Mouse (Mus musculus) mesoderm, embryonic 11.5 days (tissue): Measurements from ENCODE around the gene Tnks2.

ENCODE experiments used
- DNase-seq: peaks from one replicate; pipeline ENCODE4 v3.0.0-alpha.2; 2012; ENCODE audit warnings: low read depth, low spot score

Gene Tnks2

GRCm38 (mm10) chr19:36896791-36897569, 62.9 kb downstream of the Tnks2 start:
- peak; percentile 87 for DNase-seq

DNA sequence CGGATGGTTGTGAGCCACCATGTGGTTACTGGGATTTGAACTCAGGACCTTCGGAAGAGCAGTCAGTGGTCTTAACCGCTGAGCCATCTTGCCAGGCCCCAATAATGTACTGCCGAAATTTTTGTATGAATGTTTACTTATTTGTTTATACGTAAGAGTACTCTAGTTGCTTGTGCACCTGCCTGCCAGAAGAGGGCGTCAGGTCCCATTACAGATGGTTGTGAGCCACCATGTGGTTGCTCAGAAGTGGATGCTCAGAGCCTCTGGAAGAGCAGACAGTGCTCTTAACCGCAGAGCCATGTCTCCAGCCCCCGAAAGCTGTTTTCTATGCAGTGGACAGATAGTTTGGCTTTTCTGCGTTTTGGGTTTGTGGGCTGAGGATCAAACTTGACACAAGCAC, 63.7 kb downstream of the Tnks2 start:
- DNase-seq, result peak; percentile 44

DNA sequence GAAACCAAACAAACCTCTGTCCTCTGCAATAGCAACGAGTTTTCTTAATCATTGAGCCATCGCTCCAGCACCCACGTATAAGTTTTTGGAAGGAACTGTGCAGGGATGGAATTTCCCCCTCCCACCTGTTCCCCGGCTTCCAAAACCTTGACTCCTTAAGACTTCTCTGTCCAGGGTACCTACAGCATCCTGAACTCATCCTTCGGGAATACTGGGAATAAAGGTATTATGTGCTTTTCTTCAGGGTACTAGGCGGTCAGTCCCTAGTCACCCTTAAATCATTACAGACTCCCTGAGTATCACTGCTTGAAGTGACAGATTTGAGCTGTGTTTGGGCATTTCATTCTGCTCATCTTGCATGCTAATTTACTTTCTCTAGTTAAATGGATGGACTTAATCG, 69.3 kb downstream of the Tnks2 start:
- no peak for DNase-seq

GRCm38 (mm10) chr19:36904211-36905007, 70.4 kb downstream of the Tnks2 start:
- peak; percentile 88 for DNase-seq

DNA sequence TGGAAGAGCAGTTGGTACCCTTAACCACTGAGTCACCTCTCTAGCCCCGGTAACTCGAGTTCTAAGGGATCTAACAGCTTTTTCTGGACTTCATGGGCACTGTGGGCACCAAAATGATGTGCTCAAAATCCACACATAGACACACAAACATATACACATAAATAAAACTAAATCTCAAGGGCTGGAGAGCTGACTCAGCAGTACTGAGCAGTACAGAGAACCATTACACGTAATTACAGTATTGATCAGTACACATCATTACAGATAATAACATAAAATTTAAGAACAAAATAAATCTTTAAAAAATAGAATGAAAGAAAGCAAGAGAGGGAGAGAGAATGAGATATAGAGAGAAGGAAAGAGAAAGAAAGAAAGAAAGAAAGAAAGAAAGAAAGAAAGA, 75.1 kb downstream of the Tnks2 start:
- no peak for DNase-seq

- peak; percentile 70 for DNase-seq
Measured at GRCm38 (mm10) chr19:36909676-36910292, 75.8 kb downstream of the Tnks2 start.

DNA sequence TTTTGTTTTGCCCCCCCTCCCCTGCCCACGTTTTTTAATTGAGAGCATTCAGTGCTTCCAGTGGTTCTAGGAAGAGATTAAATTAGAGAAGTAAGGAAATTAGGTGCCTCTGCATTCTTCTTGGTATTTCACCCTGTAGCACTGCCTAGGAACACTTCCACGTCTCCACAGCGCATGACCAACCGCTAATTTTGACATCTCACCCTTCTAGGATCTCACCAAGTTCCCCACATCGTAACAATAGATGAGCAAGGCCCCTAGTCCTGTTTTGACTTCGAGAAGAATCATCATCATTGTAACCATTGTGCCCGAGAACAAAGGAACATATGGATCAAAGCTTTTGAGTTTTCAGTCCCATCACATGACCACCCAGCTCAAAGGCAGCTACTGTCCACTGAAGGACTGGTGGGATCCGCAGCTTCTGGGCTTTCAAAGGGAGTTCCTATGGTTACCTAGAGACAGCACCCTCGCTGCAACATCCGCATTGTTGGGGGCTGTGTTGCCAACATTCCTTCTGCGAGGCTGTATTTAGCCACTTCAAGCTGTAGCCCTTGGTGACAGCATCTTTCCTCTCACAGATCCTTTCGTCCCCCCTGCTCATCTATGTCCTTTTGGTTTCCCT, 76.5 kb downstream of the Tnks2 start:
- DNase-seq, result peak; percentile 76

- no peak for DNase-seq
Measured at GRCm38 (mm10) chr19:36913064-36913463, 79.0 kb downstream of the Tnks2 start.

DNA sequence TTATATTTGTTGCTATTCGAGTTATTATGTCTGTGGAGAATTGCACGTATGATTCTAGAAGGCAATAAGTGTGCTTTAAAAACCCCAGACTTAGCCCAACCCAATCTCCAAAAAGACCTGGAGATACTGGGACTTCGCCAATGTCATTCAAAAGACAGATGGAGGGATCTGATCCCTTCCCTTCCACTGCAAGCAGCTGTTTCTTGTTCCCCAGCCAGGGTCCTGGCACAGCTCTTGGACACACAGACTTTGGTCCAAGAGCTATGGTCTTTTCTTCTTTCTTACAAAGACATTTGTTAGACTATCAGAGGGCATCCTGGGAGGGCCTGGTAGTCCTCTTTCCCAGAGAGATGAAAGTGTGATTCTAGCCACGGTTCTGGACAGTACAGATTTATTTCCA, 82.2 kb downstream of the Tnks2 start:
- DNase-seq, result no peak

- DNase-seq, result no peak
Measured at GRCm38 (mm10) chr19:36916876-36917389, 82.9 kb downstream of the Tnks2 start.

DNA sequence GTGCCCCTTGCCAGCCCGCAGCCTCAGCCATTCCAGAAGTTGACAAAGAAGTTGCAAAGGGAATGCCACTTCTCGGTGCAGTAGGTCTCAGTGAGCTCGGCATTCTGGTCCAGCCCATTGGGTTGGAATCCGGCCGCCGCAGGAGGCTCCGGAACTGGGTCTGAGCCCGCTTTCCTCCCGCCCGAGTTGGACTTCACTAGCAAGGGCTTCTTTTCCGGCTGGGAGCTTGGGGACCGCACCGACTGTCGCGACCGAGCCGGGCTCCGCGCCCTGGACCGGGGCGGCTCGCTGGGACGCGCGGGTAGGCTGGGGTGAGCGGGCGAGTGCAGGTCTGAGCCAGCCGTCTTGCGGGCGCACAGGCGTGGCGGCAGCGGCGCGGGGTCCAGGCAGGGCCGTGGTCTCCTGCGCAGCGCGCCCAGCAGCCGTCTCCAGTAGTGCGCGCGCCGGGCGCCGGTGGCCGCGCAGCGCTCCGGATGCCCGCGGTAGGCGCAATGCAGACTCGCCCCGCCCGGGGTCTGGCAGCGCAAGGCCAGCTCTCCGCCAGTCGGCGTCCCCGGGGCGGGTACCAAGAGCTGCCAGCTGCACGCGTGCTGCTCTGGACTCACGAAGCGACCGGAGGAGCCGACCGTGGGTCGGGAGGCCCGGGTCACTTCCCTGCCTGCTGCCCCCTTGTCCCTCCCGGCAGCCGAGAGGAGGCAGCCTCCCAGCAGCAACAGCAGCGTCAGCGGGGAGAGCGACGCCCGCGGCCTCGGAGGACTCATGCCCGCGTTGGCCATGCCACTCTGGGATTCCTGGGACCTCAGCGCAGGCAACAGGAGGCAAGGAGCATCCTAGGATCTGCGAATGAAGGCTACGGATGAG, 84.6 kb downstream of the Tnks2 start:
- DNase-seq, result peak; percentile 83

- peak; percentile 53 for DNase-seq
Measured at GRCm38 (mm10) chr19:36919466-36919865, 85.4 kb downstream of the Tnks2 start, which contains the start of gene Fgfbp3. TSS of gene Fgfbp3 (minus strand) at chr19:36919615.

GRCm38 (mm10) chr19:36922015-36922414, 88.0 kb downstream of the Tnks2 start:
- peak; percentile 63 for DNase-seq

DNA sequence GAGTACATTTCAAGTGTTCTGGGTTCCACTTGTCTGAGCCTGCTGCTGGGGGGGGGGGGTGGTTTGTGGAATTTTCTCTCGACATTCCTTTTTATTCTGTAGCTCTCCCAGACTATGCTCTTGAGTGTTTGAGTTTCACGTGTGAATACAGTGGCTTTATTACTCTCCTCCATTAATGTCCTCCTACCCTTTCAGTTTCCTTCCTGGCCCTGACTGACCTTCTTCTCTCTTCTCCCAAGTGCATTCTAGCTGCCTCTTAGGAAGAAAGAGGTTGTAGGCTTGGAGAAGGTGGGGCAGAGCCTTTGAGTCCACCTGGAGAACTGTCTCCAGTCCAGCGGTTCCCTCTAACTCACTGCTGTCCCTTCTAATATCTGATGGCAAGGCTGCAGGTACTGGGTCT, 88.9 kb downstream of the Tnks2 start:
- no peak for DNase-seq

- DNase-seq, result peak; percentile 94
Measured at GRCm38 (mm10) chr19:36925671-36926552, 91.9 kb downstream of the Tnks2 start, which contains the start of gene Btaf1. TSS of gene Btaf1 (plus strand) at chr19:36926079.

DNA sequence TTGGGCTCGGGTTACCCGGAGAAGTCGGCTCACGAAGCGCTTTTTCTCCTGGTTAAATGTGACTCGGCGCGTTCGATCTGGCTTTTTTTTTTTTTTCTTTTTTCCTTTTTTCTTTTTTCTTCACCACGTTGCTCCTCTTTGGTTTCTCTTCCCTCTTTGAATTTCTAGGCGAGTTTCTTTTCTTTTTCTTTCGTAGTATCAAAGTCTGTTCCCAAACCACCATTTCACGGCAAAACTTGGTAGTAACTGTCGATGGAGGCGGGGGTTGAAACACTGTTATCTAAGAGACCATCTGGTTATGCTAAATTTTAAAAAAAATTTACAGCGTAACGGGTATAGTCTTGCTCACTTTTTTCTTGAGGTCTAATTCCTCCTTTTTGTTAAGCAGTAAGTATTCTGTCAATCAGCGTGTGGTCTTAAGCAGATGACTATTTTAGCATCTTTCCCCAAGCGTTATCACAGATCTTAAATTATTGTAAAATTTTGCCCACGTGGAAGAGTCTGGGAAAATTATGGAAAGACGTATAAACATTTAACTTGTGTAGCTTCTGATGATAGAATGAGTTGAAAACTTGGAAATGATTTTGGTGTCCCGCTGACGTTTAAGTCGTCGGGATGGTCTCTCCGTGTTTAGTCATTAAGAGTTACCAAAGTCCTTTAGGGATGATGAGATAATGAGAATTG, 92.7 kb downstream of the Tnks2 start:
- DNase-seq, result no peak

GRCm38 (mm10) chr19:36927800-36928361, 93.8 kb downstream of the Tnks2 start:
- DNase-seq, result no peak

DNA sequence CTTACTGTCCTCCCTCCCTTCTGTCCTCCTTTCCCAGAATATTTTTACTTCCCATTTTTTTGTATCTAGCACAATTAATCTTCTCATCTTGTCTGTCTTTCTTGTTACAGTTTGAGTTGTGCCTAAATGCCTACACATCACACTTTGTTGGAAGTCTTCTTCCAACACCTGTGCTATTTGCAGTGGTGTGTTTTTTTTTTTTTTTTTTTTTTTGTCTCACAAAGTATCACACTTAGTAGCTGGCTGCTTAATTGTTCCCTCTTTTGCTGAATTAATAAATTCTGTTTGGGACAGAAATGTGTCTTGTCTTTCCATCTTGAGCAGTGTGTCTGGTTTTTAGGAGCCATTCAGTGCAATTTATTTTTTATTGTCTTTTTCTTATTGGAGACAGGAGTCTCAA, 95.8 kb downstream of the Tnks2 start:
- DNase-seq, result no peak

DNA sequence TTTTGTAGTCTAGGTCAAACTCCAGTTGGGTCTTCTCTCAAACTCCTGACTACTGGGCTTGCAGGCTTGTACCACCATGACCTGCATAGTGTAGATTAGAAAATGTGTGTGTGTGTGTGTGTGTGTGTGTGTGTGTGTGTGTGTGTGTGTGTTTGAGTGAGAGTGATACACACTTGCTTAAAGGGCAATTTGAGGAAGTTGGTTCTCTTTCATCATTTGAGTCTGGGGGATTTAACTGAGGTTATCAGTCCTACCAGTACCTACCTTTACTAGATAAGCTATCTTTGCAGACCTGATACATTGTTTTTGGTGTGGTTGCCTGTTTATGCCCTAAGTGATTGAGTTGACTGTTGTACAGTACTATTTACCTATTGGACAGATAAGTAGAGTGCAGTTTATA, 98.1 kb downstream of the Tnks2 start:
- no peak for DNase-seq
